In genomic region chr14:25457434-25457957, GRCm38 (mm10) we compare ENCODE assay signal across 8 mouse cellular contexts. TPM values are rescaled to one million over a fixed set of nuclear protein-coding genes. Genes with fewer than 3 reads are reported as not detected.
A peak's percentile ranks its signal among the peaks of the same experiment; 100 is the strongest.
DNase-seq lines count a peak whose midpoint lies in the region; ATAC-seq and TF ChIP-seq lines count a peak whose summit lies in the region.

No protein-coding gene starts in this region.

- H3K4me1 ChIP-seq in MEL (ENCODE audit: control insufficient read depth in 1 of 2, insufficient read depth in 2 of 2, low read length in 2 of 2): peaks cover 0 to 11% of the 10 kb centered on the region in 2 experiments; a peak in 2 of 4 replicates
- H3K4me1 ChIP-seq in hindbrain, embryonic 12.5 days: peaks cover 40% of the 10 kb centered on the region
- peaks cover 5% of the 10 kb centered on the region; the same call in 1 of the 2 replicates for H3K4me1 ChIP-seq in lung, postnatal 0 days (ENCODE audit: insufficient read depth, low read depth, low read length)

- 0 out of 4 replicates have a peak, but pooled peaks of 1 of the 2 experiments have one; percentile 22 for TF ChIP-seq EP300 in MEL (IDR thresholded peaks at IDR 0.05; ENCODE audit: low read depth in 1 of 2, low read length in 2 of 2)
- TF ChIP-seq EP300 in lung, postnatal 0 days (IDR thresholded peaks at IDR 0.05): no peak

- under 1% methylated on average over 44 of the region's 52 CpGs for WGBS in hindbrain, embryonic 12.5 days
- under 1% methylated on average over 49 of the region's 52 CpGs for WGBS in lung, postnatal 0 days

- DNase-seq in MEL (ENCODE audit: low read depth, low spot score): peak; percentile 94
- DNase-seq in cerebellum, adult 8-10 months: peak; percentile 98
- peak; percentile 90 to 94 for DNase-seq in frontal cortex, postnatal 10 days (ENCODE audit: low spot score in 2 of 2)
- peak; percentile 98 to 99 for DNase-seq in layer of hippocampus, postnatal 10 days (ENCODE audit: low spot score in 2 of 2)
- peak; percentile 98 for DNase-seq in lung, postnatal 0 days (ENCODE audit: low spot score)
- peak; percentile 95 for DNase-seq in ovary, postnatal 10 days (ENCODE audit: low spot score)
- DNase-seq in thymus, postnatal 0 days (ENCODE audit: low spot score): peak; percentile 95

- H3K4me3 ChIP-seq in MEL (ENCODE audit: control insufficient read depth in 1 of 2, insufficient read depth in 1 of 2, low read depth in 2 of 2, low read length in 2 of 2): peak overlapping the region; percentile 68 to 72
- H3K4me3 ChIP-seq in hindbrain, embryonic 12.5 days: peak overlapping the region; percentile 97
- peak overlapping the region; percentile 96 for H3K4me3 ChIP-seq in lung, postnatal 0 days (ENCODE audit: low read depth, low read length)

- TF ChIP-seq POLR2A in MEL (IDR thresholded peaks at IDR 0.05; ENCODE audit: control insufficient read depth in 1 of 2, insufficient read depth in 1 of 2, low read depth in 1 of 2, low read length in 2 of 2, poor library complexity in 1 of 2): 0 out of 4 replicates have a peak, but pooled peaks of 1 of the 2 experiments have one; percentile 35

- H3K9me3 ChIP-seq in MEL (replicated peaks; ENCODE audit: insufficient read depth, low read length): no peaks in the 10 kb centered on the region
- H3K9me3 ChIP-seq in hindbrain, embryonic 12.5 days (replicated peaks): no peaks in the 10 kb centered on the region
- no peaks in the 10 kb centered on the region for H3K9me3 ChIP-seq in lung, postnatal 0 days (ENCODE audit: low read length)

- TF ChIP-seq CTCF in MEL (IDR thresholded peaks at IDR 0.05 in 2 of 3, conservative IDR thresholded peaks at IDR 0.05 in 1 of 3; ENCODE audit: control insufficient read depth in 1 of 3, insufficient read depth in 1 of 3, low read depth in 2 of 3, low read length in 3 of 3, poor library complexity in 1 of 3, severe bottlenecking in 1 of 3): peak in 2 of 3 experiments; percentile 37 to 41; a peak in 4 of 6 replicates
- peak; percentile 82 for TF ChIP-seq CTCF in lung, postnatal 0 days (IDR thresholded peaks at IDR 0.05)

- peaks cover 0 to 2% of the 10 kb centered on the region in 2 experiments; a peak in 2 of 4 replicates for H3K36me3 ChIP-seq in MEL (ENCODE audit: control insufficient read depth in 1 of 2, insufficient read depth in 2 of 2, low read length in 2 of 2)
- no peaks in the 10 kb centered on the region for H3K36me3 ChIP-seq in hindbrain, embryonic 12.5 days
- no peaks in the 10 kb centered on the region for H3K36me3 ChIP-seq in lung, postnatal 0 days (ENCODE audit: insufficient read depth, low read length)

- ATAC-seq in hindbrain, embryonic 12.5 days (ENCODE audit: low FRiP score): peak; percentile 88
- ATAC-seq in lung, postnatal 0 days: peak; percentile 77

- no peaks in the 10 kb centered on the region for H3K27me3 ChIP-seq in MEL (ENCODE audit: control insufficient read depth in 1 of 2, insufficient read depth in 2 of 2, low read length in 2 of 2)
- H3K27me3 ChIP-seq in hindbrain, embryonic 12.5 days: 0 out of 2 replicates have a peak, but pooled peaks cover 2% of the 10 kb centered on the region
- H3K27me3 ChIP-seq in lung, postnatal 0 days (replicated peaks; ENCODE audit: insufficient read depth, low read length): no peaks in the 10 kb centered on the region

- peak overlapping the region; percentile 68 for H3K9ac ChIP-seq in MEL (ENCODE audit: control insufficient read depth, low read depth, low read length, poor library complexity, severe bottlenecking)
- peak overlapping the region; percentile 100 for H3K9ac ChIP-seq in hindbrain, embryonic 12.5 days
- H3K9ac ChIP-seq in lung, postnatal 0 days (replicated peaks; ENCODE audit: low read depth): peak overlapping the region; percentile 96

- peak overlapping the region; percentile 93 for H3K4me2 ChIP-seq in hindbrain, embryonic 12.5 days (replicated peaks)
- H3K4me2 ChIP-seq in lung, postnatal 0 days (replicated peaks; ENCODE audit: low read depth, low read length): peak overlapping the region; percentile 78

- H3K27ac ChIP-seq in MEL (ENCODE audit: control insufficient read depth, low read depth, low read length): no peak overlapping the region
- peak overlapping the region; percentile 99 for H3K27ac ChIP-seq in hindbrain, embryonic 12.5 days
- peak overlapping the region; percentile 99 for H3K27ac ChIP-seq in lung, postnatal 0 days (ENCODE audit: low read length)

- TF ChIP-seq RAD21 in MEL (IDR thresholded peaks at IDR 0.05; ENCODE audit: low read depth, low read length): no peak; the same call in 1 of the 2 replicates

- peaks cover 25% of the 10 kb centered on the region for H3K79me2 ChIP-seq in MEL (ENCODE audit: control insufficient read depth, insufficient read depth, low read length, poor library complexity)

TF ChIP-seq in MEL, 35 proteins besides CTCF, POLR2A, EP300 and RAD21:
- TF ChIP-seq NRF1 (IDR thresholded peaks at IDR 0.05; ENCODE audit: insufficient read depth, low read depth, low read length, poor library complexity, severe bottlenecking) (peak; percentile 68), UBTF (IDR thresholded peaks at IDR 0.05; ENCODE audit: borderline replicate concordance, insufficient read depth, low read depth, low read length) (0 out of 2 replicates have a peak, but pooled peaks have one; percentile 52), SMC3 (IDR thresholded peaks at IDR 0.05; ENCODE audit: low read depth, low read length) (peak; percentile 39), MXI1 (IDR thresholded peaks at IDR 0.05; ENCODE audit: low read depth, low read length) (peak; percentile 66), USF2 (IDR thresholded peaks at IDR 0.05; ENCODE audit: borderline replicate concordance in 1 of 2, insufficient read depth in 1 of 2, low read depth in 1 of 2, low read length in 2 of 2) (no peak), TBP (IDR thresholded peaks at IDR 0.05; ENCODE audit: low read depth, low read length) (no peak), HCFC1 (IDR thresholded peaks at IDR 0.05; ENCODE audit: low read depth, low read length) (peak; percentile 64; the same call in 1 of the 2 replicates), JUND (IDR thresholded peaks at IDR 0.05; ENCODE audit: low read depth, low read length) (no peak), MAX (IDR thresholded peaks at IDR 0.05; ENCODE audit: low read length) (no peak), ELF1 (IDR thresholded peaks at IDR 0.05; ENCODE audit: low read depth, low read length) (peak; percentile 22; the same call in 1 of the 2 replicates), ETS1 (IDR thresholded peaks at IDR 0.05; ENCODE audit: low read depth, low read length) (0 out of 2 replicates have a peak, but pooled peaks have one; percentile 49), MAZ (IDR thresholded peaks at IDR 0.05; ENCODE audit: low read depth, low read length) (peak; percentile 92), MYB (IDR thresholded peaks at IDR 0.05; ENCODE audit: low read depth, low read length) (no peak), SIN3A (IDR thresholded peaks at IDR 0.05; ENCODE audit: low read length) (peak; percentile 94), TCF12 (IDR thresholded peaks at IDR 0.05; ENCODE audit: low read depth, low read length) (peak; percentile 47; the same call in 1 of the 2 replicates)
TF ChIP-seq in MEL: peak in this region for 10.

RNA-seq across cellular contexts. Expression of gene Zmiz1, which starts 1.5 kb away (rescaled TPM):
- 2.7 and 3.7 TPM in 2 replicates for total RNA-seq in MEL (2012; rRNA removed)
- 10 to 100 TPM in 1 of 2 experiments, not detected in 1; 19.9 TPM for polyA plus RNA-seq in MEL (2012; ENCODE audit: insufficient read depth in 1 of 2, insufficient read length in 2 of 2, low read depth in 1 of 2, low replicate concordance in 2 of 2, missing spikeins in 1 of 2)
- 66.5 and 69.4 TPM in 2 replicates for polyA plus RNA-seq in hindbrain, embryonic 12.5 days (2016; fragmentation: Nextera tagmentation; extraction: Ambion mirVana)
- total RNA-seq in layer of hippocampus, postnatal 10 days (2021): 100 to 1,000 TPM; 115 to 128 TPM
- polyA plus RNA-seq in lung, postnatal 0 days (2015; fragmentation: Nextera tagmentation; extraction: Ambion mirVana): 18.0 and 20.2 TPM in 2 replicates
- polyA plus RNA-seq in thymus, postnatal 0 days (2015; fragmentation: Nextera tagmentation; extraction: Ambion mirVana): 19.9 and 26.4 TPM in 2 replicates
